Mouse (Mus musculus): ENCODE measurements around the gene Vps8.

- TF ChIP-seq REST (IDR thresholded peaks at IDR 0.05; ENCODE audit: insufficient read depth, insufficient read length) (no peak), POLR2AphosphoS2 (IDR thresholded peaks at IDR 0.05; ENCODE audit: insufficient read length, low read depth) (no peak), POLR2A (IDR thresholded peaks at IDR 0.05; ENCODE audit: insufficient read length, low read depth) (no peak), MAX (IDR thresholded peaks at IDR 0.05; ENCODE audit: low read depth) (no peak), MYOG (IDR thresholded peaks at IDR 0.05; ENCODE audit: control insufficient read depth in 1 of 3, insufficient read depth in 1 of 3, insufficient read length in 2 of 3, low read depth in 2 of 3) (no peak), E2F4 (IDR thresholded peaks at IDR 0.05; ENCODE audit: insufficient read depth) (no peak), CEBPB (IDR thresholded peaks at IDR 0.05; ENCODE audit: insufficient read depth, poor library complexity, severe bottlenecking) (no peak), USF1 (IDR thresholded peaks at IDR 0.05; ENCODE audit: low read depth) (no peak), TCF12 (IDR thresholded peaks at IDR 0.05; ENCODE audit: insufficient read depth, poor library complexity, severe bottlenecking) (no peak), TCF3 (IDR thresholded peaks at IDR 0.05; ENCODE audit: insufficient read length, low read depth) (no peak), MYOD1 (IDR thresholded peaks at IDR 0.05; ENCODE audit: control insufficient read depth in 1 of 3, insufficient read length in 2 of 3, low read depth in 2 of 3) (no peak)
Measured at GRCm38 (mm10) chr16:21392517-21393112, 30.3 kb upstream of the Vps8 start.
